ENCODE assay signal across 9 mouse cellular contexts in genomic region chr7:104465065-104465744, GRCm38 (mm10). TPM values are rescaled to one million over a fixed set of nuclear protein-coding genes. Genes with fewer than 3 reads are reported as not detected.
DNase-seq lines count a peak whose midpoint lies in the region; ATAC-seq and TF ChIP-seq lines count a peak whose summit lies in the region.
"Had no signal": no experiment of that assay in that cellular context is flagged by ENCODE, and none has a peak within 500 bp of the region (broad histone marks: within the 10 kb centered on the region; RNA-seq: fewer than 3 reads in every experiment).

Gene Trim30a (minus strand): TSS chr7:104465193.

- no peaks in the 10 kb centered on the region for H3K9me3 ChIP-seq in intestine, embryonic 15.5 days
- no peaks in the 10 kb centered on the region for H3K9me3 ChIP-seq in forebrain, embryonic 14.5 days (replicated peaks; ENCODE audit: control insufficient read depth, low read length)
- H3K9me3 ChIP-seq in hindbrain, embryonic 13.5 days = no peaks in the 10 kb centered on the region
- H3K9me3 ChIP-seq: limb, embryonic 13.5 days had no signal

- no peaks in the 10 kb centered on the region for H3K4me1 ChIP-seq in intestine, embryonic 15.5 days (replicated peaks)
- no peaks in the 10 kb centered on the region for H3K4me1 ChIP-seq in forebrain, embryonic 14.5 days (ENCODE audit: control insufficient read depth, insufficient read depth, low read length)
- H3K4me1 ChIP-seq in hindbrain, embryonic 13.5 days (replicated peaks) = no peaks in the 10 kb centered on the region
- H3K4me1 ChIP-seq: limb, embryonic 13.5 days had no signal

- no peak within 1 kb of the TSS for H3K4me2 ChIP-seq in intestine, embryonic 15.5 days (replicated peaks)
- H3K4me2 ChIP-seq in forebrain, embryonic 14.5 days (ENCODE audit: low read length) = no peak within 1 kb of the TSS
- H3K4me2 ChIP-seq in hindbrain, embryonic 13.5 days = no peak within 1 kb of the TSS
- H3K4me2 ChIP-seq: limb, embryonic 13.5 days had no signal

- H3K9ac ChIP-seq in intestine, embryonic 15.5 days = no peak within 1 kb of the TSS
- no peak within 1 kb of the TSS for H3K9ac ChIP-seq in forebrain, embryonic 14.5 days (ENCODE audit: low read length)
- H3K9ac ChIP-seq in hindbrain, embryonic 13.5 days = no peak within 1 kb of the TSS
- H3K9ac ChIP-seq: limb, embryonic 13.5 days had no signal

- peak; percentile 80 for ATAC-seq in intestine, embryonic 15.5 days
- ATAC-seq in forebrain, embryonic 14.5 days = no peak
- ATAC-seq in hindbrain, embryonic 13.5 days (ENCODE audit: low FRiP score) = no peak

- no peak for DNase-seq in layer of hippocampus, adult 2 months (ENCODE audit: low spot score in 2 of 2)
- DNase-seq in layer of hippocampus, postnatal 10 days (ENCODE audit: low spot score in 2 of 2) = no peak
- DNase-seq in R1 (ENCODE audit: low read depth, low spot score) = peak; percentile 13
- peak; percentile 67 for DNase-seq in lung, postnatal 25 days (ENCODE audit: low spot score)
- no peak for DNase-seq in forebrain, embryonic 14.5 days (ENCODE audit: low spot score)
- DNase-seq in right cerebral cortex, postnatal 10 days (ENCODE audit: low spot score in 2 of 2) = no peak

- no peaks in the 10 kb centered on the region for H3K36me3 ChIP-seq in intestine, embryonic 15.5 days
- no peaks in the 10 kb centered on the region for H3K36me3 ChIP-seq in forebrain, embryonic 14.5 days (ENCODE audit: control insufficient read depth, insufficient read depth, low read length)
- H3K36me3 ChIP-seq in hindbrain, embryonic 13.5 days = no peaks in the 10 kb centered on the region
- H3K36me3 ChIP-seq: limb, embryonic 13.5 days had no signal

- no peak within 1 kb of the TSS for H3K27ac ChIP-seq in layer of hippocampus, adult 2 months
- no peak within 1 kb of the TSS for H3K27ac ChIP-seq in intestine, embryonic 15.5 days
- H3K27ac ChIP-seq in forebrain, embryonic 14.5 days (ENCODE audit: low read depth, low read length) = no peak within 1 kb of the TSS
- no peak within 1 kb of the TSS for H3K27ac ChIP-seq in hindbrain, embryonic 13.5 days
- H3K27ac ChIP-seq: limb, embryonic 13.5 days had no signal

- no peak within 1 kb of the TSS for H3K4me3 ChIP-seq in layer of hippocampus, adult 2 months
- no peak within 1 kb of the TSS for H3K4me3 ChIP-seq in intestine, embryonic 15.5 days (replicated peaks)
- H3K4me3 ChIP-seq in forebrain, embryonic 14.5 days (ENCODE audit: low read depth, low read length) = no peak within 1 kb of the TSS
- H3K4me3 ChIP-seq in hindbrain, embryonic 13.5 days = no peak within 1 kb of the TSS
- H3K4me3 ChIP-seq: limb, embryonic 13.5 days had no signal

- no peaks in the 10 kb centered on the region for H3K27me3 ChIP-seq in intestine, embryonic 15.5 days (replicated peaks)
- no peaks in the 10 kb centered on the region for H3K27me3 ChIP-seq in forebrain, embryonic 14.5 days (replicated peaks; ENCODE audit: control insufficient read depth, insufficient read depth, low read length)
- no peaks in the 10 kb centered on the region for H3K27me3 ChIP-seq in hindbrain, embryonic 13.5 days
- H3K27me3 ChIP-seq: limb, embryonic 13.5 days had no signal

- WGBS in intestine, embryonic 15.5 days = 65% methylated on average over 3 of the region's 3 CpGs
- WGBS in forebrain, embryonic 14.5 days = 83% methylated on average over 3 of the region's 3 CpGs
- 85% methylated on average over 3 of the region's 3 CpGs for WGBS in hindbrain, embryonic 13.5 days

- peak; percentile 51 for TF ChIP-seq CTCF in layer of hippocampus, adult 2 months (conservative IDR thresholded peaks at IDR 0.05)

RNA-seq across cellular contexts. Expression of gene Trim30a, which starts in this region (rescaled TPM):
- 1 to 10 TPM in 1 of 2 experiments, under 1 TPM in 1; 0.64 to 1.1 TPM for total RNA-seq in layer of hippocampus, adult 2 months (2021)
- total RNA-seq in layer of hippocampus, postnatal 10 days (2021) = under 1 TPM; 0.67 to 0.73 TPM
- polyA plus RNA-seq in intestine, embryonic 15.5 days (2015; fragmentation: Nextera tagmentation; extraction: Ambion mirVana) = 1.5 and 1.8 TPM in 2 replicates
- 0.51 and 0.63 TPM in 2 replicates for polyA plus RNA-seq in forebrain, embryonic 14.5 days (2014; fragmentation: Nextera tagmentation; extraction: Ambion mirVana)
- polyA plus RNA-seq in hindbrain, embryonic 13.5 days (2015; fragmentation: Nextera tagmentation; extraction: Ambion mirVana) = 0.71 and 0.84 TPM in 2 replicates

Comparison
In these comparisons a context has a peak if more than half of its experiments do, and no peak if none do; other contexts are left out.
1. DNase-seq: peak in R1 (single experiment) and lung, postnatal 25 days (single experiment); none in layer of hippocampus, adult 2 months (0 of 2), layer of hippocampus, postnatal 10 days (0 of 2), forebrain, embryonic 14.5 days (single experiment) and right cerebral cortex, postnatal 10 days (0 of 2).